Mouse (Mus musculus) megakaryocyte, embryonic 14.5 days (primary cell): Measurements from ENCODE around the gene Cntn1.

Experiments
- FLI1 ChIP-seq: IDR thresholded peaks from 2 replicates; pipeline ENCODE4 v1.6.1; 2012; ENCODE audit warnings: low read length, inconsistent platforms, mixed read lengths
- GATA1 ChIP-seq: IDR thresholded peaks from 3 replicates; pipeline ENCODE4 v1.6.1; 2012; ENCODE audit warnings: mixed read lengths, low read length, inconsistent platforms, borderline replicate concordance

DNA sequence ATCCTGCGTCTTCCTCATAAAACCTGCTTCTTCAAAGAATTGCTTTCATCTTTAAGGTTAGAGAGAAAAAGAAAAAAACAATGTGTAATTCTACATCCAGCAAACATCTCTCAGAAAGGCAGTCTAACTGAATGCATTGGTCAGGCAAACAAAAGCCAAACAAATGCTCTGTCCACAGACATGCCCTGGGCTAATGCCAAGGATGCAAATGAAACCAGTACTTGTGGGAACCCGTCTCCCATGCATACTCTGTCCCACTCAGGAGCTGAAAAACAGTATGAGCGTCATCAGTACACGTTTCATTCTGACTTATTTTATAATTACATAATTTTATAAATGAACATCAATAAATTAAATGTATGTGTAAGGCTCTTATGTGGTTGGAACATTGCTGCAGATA, 91.0 kb downstream of the Cntn1 start:
- TF ChIP-seq GATA1, result no peak
- TF ChIP-seq FLI1, result no peak
